Mouse (Mus musculus) layer of hippocampus, adult 2 months (tissue): ENCODE results near the gene Wdr92. TPM values are rescaled to one million over a fixed set of nuclear protein-coding genes. Genes with fewer than 3 reads are reported as not detected.
A peak's percentile ranks its signal among the peaks of the same experiment; 100 is the strongest.

Source experiments
- DNase-seq, 2 experiments: peaks; one replicate each; pipeline ENCODE4 v3.0.0; 2022; ENCODE audit warnings: low spot score in 2 of 2
- H3K27ac ChIP-seq: fragments of 200-600 bp; 2 replicates; pipeline ENCODE4 v1.8.1; 2022
- H3K4me3 ChIP-seq: fragments of 200-600 bp; 2 replicates; pipeline ENCODE4 v1.8.1; 2022; ENCODE audit warnings: mild to moderate bottlenecking
- CTCF ChIP-seq: fragments of 200-600 bp; conservative IDR thresholded peaks from 2 replicates; pipeline ENCODE4 v1.8.1; 2022; ENCODE audit warnings: antibody characterized with exemption, mild to moderate bottlenecking, moderate library complexity
- total RNA-seq, 2 experiments: library from RNA; stranded (reverse); gene quantifications; 2 replicates each; pipeline ENCODE4 v1.2.3; 2021

Wdr92 gene
- total RNA-seq, 2 experiments from 2014 or later, result 9.5 to 10.2 TPM

- no peak for DNase-seq
- no peak overlapping the region for H3K4me3 ChIP-seq
- H3K27ac ChIP-seq, result no peak overlapping the region
- no peak for TF ChIP-seq CTCF
Observed at GRCm38 (mm10) chr11:17180753-17181152, 1.2 kb upstream of the Wdr92 start.

GRCm38 (mm10) chr11:17183165-17183564, 1.3 kb downstream of the Wdr92 start:
- no peak overlapping the region for H3K27ac ChIP-seq
- no peak overlapping the region for H3K4me3 ChIP-seq
- no peak for DNase-seq
- TF ChIP-seq CTCF, result no peak

GRCm38 (mm10) chr11:17187649-17188048, 5.7 kb downstream of the Wdr92 start:
- Histone ChIP-seq H3K4me3 (no peak overlapping the region), H3K27ac (no peak overlapping the region)
- DNase-seq, result no peak
- no peak for TF ChIP-seq CTCF

DNA sequence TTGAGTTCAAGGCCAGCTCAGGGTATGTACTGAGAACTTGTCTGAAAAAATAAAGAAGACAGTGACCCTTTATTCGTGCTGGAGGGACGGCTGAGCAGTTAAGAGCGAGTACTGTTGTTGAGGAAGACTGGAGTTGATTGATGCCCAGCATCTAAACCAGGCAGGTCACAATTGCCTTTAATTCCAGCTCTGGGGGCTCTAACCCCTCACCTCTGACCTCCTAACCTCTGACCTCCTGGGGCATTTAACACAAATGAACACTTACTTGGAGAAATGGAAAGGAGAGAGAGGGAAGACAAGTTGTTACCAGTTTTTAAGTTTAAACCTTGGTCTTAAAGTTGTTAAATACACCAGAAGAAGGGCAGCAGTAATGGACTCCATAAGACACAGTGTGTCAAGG, 6.9 kb downstream of the Wdr92 start:
- DNase-seq, result no peak
- TF ChIP-seq CTCF, result no peak
- no peak overlapping the region for H3K27ac ChIP-seq
- H3K4me3 ChIP-seq, result no peak overlapping the region

GRCm38 (mm10) chr11:17192151-17192844, 10.4 kb downstream of the Wdr92 start:
- H3K4me3 ChIP-seq, result no peak overlapping the region
- TF ChIP-seq CTCF, result peak; percentile 57
- peak overlapping the region; percentile 33; the same call in 1 of the 2 replicates for H3K27ac ChIP-seq
- DNase-seq, result no peak

- no peak for TF ChIP-seq CTCF
- H3K4me3 ChIP-seq, result no peak overlapping the region
- H3K27ac ChIP-seq, result no peak overlapping the region
- no peak for DNase-seq
Observed at GRCm38 (mm10) chr11:17199170-17199569, 17.3 kb downstream of the Wdr92 start.

DNA sequence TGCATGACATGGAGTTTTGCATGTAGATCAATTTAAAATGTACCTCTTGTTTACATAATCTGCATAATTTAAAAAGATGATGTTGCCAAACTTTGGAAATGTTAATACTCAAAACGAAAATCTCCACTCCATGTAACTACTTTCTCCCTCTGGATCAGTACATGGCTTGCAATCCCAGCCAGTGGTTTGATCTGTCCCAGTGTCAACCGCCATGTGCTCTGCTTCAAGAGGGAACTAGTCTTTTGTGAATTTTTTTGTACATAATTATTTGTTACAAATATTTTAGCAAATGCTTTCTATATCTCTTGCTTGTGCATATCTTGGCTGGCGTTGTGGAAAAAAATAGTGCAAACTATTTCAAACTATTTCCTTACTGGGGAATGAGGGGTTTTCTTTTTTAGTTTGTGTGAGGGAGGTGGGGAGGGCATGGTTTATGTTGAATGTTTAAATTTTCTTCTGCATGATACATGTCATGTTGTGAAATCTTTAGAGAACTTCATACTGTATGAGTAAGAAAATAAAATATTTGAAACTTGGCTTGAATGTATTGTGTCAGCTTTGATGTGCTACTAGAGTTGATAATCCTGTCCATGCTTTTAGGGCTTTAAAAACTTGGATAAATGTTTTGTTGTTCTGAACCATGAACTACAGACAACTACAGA, 18.1 kb downstream of the Wdr92 start:
- no peak overlapping the region for H3K27ac ChIP-seq
- H3K4me3 ChIP-seq, result no peak overlapping the region
- TF ChIP-seq CTCF, result no peak
- no peak for DNase-seq

DNA sequence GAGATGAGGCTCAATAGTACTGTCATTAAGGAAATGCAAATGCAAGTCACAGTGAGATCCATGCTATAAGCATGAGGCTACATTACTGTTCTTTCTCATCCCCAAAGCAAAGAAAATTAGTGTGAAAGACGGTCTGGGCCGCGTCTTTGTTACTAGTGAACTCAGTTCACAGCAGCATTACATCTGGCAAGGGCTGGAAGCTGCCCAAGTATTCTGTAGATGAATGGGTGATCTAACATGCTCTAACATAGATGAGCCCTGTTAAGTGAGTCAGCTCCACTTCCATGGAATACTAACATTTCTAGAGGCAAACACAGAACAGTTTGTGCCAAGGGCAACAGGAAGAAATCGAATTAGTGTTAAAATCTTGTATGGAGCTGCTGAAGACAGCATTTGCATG, 19.0 kb downstream of the Wdr92 start:
- DNase-seq, result no peak
- no peak overlapping the region for H3K27ac ChIP-seq
- TF ChIP-seq CTCF, result no peak
- no peak overlapping the region for H3K4me3 ChIP-seq

DNA sequence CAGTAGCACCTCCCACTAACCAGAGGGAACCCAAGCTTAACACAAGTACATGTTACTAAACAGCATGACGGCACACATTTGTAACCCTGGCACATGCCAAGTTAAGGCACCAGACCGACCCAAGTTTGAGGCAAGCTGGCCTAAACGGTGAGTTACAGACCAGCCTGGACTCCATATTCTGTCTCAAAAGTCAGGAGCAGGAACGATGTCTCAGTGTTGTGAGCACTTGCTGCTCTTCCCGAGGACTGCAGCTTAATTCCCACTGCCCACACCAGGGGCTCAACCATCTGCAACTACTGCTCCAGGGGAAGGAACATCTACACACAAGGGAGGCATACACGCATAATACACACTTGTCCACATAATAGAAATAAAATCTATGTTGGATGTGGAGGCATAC, 20.6 kb downstream of the Wdr92 start:
- Histone ChIP-seq H3K27ac (peak overlapping the region; percentile 18; the same call in 1 of the 2 replicates), H3K4me3 (no peak overlapping the region)
- TF ChIP-seq CTCF, result no peak
- no peak for DNase-seq

DNA sequence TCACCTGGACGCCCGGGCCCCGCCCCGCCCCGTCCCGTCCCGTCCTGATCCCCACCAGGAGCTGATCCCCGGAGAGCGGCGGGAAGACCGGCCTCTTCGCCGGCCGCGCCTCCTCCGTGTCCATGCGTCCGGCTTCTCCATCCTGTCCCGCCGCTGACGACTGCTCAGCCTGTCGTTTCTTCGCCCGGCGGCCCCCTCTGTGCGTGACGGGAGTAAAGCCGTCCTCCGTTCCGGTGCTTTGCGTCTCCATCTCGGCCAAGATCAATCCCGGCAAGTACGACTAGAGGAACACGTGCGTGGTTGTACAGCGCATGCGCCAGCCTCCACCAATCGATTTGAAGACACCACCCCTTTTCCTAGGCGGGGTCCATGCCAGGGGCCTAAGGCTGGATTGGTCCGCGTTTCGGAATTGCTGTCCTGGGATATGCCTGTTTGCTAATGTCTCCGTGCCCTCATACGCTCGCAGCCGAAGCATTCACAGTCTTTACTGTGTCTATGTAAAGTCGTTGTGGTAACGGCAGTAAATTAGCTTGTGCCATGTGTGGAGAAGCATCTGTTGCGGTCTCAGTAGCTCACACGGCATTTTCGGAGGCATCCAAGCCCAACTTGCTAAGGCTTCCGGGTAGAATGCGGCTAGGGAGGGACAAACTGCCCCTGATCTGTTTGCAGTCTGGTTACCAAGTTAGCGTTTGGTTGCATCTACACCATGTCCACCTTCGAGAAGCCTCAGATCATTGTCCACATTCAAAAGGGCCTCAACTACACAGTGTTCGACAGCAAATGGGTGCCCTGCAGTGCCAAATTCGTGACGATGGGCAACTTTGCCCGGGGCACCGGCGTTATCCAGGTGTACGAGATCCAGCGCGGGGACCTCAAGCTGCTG, 29.6 kb downstream of the Wdr92 start, which contains the start of gene Pno1:
TSS of gene Pno1 (minus strand) at position 311 of the 883 bp plus-strand sequence.
- no peak for TF ChIP-seq CTCF
- peak; percentile 94 to 96 for DNase-seq
- Histone ChIP-seq H3K4me3 (peak within 1 kb of the TSS; percentile 100), H3K27ac (peak within 1 kb of the TSS; percentile 99)

DNA sequence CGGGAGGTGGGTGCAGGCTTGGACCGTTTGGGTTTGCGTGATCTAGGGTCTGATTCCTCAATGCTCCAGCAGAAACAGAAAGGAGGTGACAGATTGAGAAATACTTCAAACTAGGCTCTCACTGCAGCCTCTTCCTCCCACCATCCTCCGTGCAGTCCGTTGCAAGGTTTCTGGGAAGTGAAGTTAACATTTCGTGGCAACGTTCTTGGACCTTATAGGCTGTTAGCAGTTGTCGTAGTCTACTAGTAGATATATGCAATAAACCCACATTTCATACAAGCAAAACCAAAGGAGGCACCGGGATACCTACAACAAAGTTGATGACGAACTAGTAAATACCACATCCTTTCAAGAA, 30.2 kb downstream of the Wdr92 start:
- no peak for TF ChIP-seq CTCF
- peak overlapping the region; percentile 99 for H3K27ac ChIP-seq
- peak; percentile 13 to 23 for DNase-seq
- peak overlapping the region; percentile 100 for H3K4me3 ChIP-seq

GRCm38 (mm10) chr11:17212903-17213509, 31.1 kb downstream of the Wdr92 start:
- no peak for DNase-seq
- TF ChIP-seq CTCF, result no peak
- Histone ChIP-seq H3K4me3 (peak overlapping the region; percentile 100), H3K27ac (no peak overlapping the region)

GRCm38 (mm10) chr11:17215475-17215874, 33.6 kb downstream of the Wdr92 start:
- DNase-seq, result peak in 1 of 2 experiments; percentile 28
- TF ChIP-seq CTCF, result no peak
- Histone ChIP-seq H3K4me3 (no peak overlapping the region), H3K27ac (peak overlapping the region; percentile 63)
